Mouse (Mus musculus): ENCODE measurements around the gene Agbl3.

DNA sequence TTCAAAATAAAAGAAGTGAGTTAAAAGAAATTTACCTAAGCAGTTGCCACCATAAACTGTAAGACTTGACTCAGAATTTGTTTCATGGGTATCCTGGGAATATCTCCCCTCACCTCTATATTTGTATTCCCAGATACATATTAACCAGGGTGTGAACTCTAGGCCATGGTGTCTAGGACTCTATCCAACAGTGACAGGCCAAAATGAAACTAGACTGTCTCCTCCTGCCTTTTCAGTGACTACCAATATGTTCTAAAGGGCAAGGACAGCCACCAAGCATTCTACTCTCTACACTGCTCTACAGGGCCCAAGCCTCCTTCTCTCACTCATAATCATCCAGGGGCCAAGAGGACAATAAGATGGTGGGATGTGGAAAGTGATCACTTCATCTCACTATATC is 28.6 kb upstream of the Agbl3 start:
- no peak for TF ChIP-seq CTCF (IDR thresholded peaks at IDR 0.05; ENCODE audit: borderline replicate concordance, insufficient read depth, low read depth, low read length)
- no peak for TF ChIP-seq POLR2A (IDR thresholded peaks at IDR 0.05; ENCODE audit: borderline replicate concordance, insufficient read depth, low read length)

All from cerebellum, adult 2 months (tissue).